Mouse (Mus musculus) heart, adult 18-20 months (tissue): ENCODE results near the gene Msrb2. TPM values are rescaled to one million over a fixed set of nuclear protein-coding genes. Genes with fewer than 3 reads are reported as not detected.

ENCODE experiments used
- DNase-seq, 2 experiments: peaks; one replicate each; pipeline ENCODE4 v3.0.0; 2021 to 2022; ENCODE audit warnings: mixed read lengths in 1 of 2
- long read RNA-seq, 2 experiments: library from polyadenylated mRNA; stranded (forward); transcript quantifications; one replicate each; pipeline ENCODE4 v2.0.0; 2021
- total RNA-seq, 2 experiments: library from RNA; stranded (reverse); gene quantifications; 2 replicates each; pipeline ENCODE4 v1.2.3; 2021

The Msrb2 gene
- total RNA-seq: 10 to 100 TPM; 62.6 to 68.2 TPM
- long read RNA-seq, experiment 1, transcript Msrb2-201 (5 exons, 1,196 nt): major isoform, 87 of 151 reads
- long read RNA-seq, experiment 1, partial matches to known transcripts: 1 of 151 reads
- long read RNA-seq, experiment 1, other reads (novel, unspliced or antisense): 63 of 151 reads
- long read RNA-seq, experiment 2, transcript Msrb2-201 (5 exons, 1,196 nt): major isoform, 57 of 104 reads
- long read RNA-seq, experiment 2, partial matches to known transcripts: 0 of 104 reads
- long read RNA-seq, experiment 2, other reads (novel, unspliced or antisense): 47 of 104 reads

DNA sequence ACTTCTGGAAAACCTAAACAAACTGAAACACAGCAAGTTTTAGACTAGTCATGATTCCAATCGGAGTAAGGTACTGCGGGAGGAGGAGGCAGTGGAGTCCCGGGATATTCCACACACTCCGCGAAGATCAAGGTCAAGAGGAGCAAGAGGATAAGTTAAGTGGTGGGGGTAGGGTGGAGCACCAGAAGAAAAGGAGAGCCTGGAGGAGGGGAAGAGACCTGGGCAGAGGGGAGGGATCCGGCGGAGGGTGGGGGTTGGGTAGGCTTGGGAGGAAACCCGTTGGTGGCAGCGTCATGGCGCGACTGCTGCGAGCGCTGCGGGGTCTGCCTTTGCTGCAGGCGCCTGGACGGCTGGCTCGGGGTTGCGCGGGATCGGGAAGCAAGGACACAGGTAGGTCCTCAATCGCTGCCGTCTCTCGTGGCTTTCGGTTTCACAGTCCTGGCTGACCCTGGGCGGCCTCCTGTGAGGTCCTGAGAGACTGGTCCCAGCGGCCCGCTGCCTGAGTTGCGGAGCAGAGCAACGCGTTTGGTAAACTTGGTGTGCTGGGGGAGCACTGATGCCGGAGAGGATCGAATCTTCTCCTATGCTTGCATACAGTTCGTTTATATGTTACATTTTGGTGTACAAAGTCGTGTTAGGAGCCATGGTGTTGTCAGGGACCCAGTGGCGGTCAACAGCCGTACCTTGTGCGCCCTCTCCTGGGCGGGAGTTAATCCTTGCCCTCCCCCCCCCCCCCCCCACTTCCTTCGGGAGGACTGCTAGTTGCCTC lies at the start of gene Msrb2:
TSS of gene Msrb2 (plus strand) at position 51 of the 769 bp plus-strand sequence.
- peak; percentile 81 to 89 for DNase-seq

DNA sequence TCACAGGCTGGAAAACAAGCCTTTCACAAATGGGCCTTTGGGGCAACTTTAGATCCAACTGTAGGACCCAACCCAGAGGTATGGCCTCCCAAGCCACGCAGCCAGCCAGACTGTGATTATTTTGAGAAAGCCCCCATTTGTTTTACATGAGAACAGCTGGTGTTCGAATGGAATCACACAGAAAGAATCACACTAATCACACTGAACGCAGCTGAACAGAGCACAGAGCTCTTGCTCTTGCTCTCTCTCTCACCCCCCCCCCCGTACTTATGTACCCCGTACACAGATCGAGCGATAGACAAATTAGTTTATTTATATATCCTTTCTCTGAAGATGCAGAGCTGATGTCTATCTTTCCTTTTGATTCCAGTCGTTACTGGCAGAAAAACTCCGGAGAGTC lies 48.8 kb upstream of the Msrb2 start:
- DNase-seq: no peak

DNA sequence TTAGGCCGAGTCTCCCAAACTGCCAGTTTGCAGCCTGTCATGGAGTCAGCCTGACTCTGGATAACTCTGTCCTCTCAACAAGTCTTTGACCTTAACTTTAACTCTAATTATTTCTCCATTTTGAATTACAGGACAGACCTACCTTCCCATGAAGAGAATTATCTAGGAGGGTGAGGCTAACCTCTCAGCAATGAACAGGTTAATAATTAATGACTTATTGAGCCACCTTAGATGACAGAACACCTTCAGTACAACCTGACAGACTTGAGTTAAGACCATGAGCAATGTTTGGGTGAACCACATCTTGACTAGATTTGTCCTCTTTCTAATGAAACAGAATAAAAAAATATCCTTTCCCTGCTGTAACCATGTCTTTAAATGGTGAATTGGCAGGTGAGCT lies 44.9 kb upstream of the Msrb2 start:
- no peak for DNase-seq

DNA sequence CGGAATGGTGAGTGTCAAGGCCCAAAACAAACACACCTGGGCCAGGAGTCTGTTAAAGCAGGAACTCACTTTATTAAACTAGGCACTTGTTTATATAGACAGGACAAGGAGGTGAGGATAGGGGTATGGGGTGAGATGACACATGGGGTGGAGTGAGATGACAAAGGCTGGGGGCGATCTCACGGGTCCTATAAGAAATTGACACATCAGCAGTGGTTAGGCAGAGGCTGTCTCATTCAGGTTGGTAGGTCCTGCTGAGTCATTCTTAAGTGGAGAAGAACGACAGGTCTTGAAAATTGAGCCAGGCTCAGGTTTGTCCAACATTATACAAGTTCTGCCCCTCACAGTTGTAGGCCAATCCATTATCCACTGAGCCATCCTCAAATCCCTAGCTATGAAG lies 43.4 kb upstream of the Msrb2 start:
- DNase-seq: no peak

DNA sequence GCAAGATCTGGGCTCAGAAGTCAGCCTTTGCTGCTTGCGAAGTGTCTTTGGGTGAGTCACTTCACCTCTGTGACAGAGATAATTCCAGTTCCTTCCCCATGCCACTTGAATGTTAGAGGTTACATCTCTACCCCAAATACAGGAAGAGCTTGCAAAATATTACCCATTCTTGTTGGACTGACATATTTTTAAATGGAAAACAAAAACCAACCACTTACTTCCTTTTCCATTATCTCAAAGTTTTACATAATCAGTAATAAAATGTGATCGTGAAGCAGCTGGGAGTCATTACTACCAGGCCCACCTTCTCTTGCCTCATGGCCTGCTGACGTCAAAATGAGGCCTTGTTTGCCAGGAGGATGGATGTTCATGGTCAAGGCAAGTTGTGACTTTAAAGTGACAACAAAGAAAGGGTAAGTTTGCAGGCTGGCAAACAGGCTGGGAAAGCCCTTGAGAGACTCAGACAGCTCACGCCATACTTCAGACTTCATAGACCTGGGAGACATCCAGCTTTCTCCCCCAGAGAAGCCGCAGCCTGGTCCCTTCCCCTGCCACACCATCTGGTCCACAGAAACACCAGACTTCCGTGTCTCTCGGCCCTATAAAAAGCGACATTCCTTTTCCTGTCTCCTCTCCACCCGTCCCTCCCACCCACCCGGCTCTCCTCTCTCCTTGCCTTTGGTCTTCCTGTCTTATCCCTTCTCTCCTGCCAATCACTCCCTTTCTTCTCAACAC lies 27.2 kb upstream of the Msrb2 start:
- peak; percentile 51 to 52 for DNase-seq

DNA sequence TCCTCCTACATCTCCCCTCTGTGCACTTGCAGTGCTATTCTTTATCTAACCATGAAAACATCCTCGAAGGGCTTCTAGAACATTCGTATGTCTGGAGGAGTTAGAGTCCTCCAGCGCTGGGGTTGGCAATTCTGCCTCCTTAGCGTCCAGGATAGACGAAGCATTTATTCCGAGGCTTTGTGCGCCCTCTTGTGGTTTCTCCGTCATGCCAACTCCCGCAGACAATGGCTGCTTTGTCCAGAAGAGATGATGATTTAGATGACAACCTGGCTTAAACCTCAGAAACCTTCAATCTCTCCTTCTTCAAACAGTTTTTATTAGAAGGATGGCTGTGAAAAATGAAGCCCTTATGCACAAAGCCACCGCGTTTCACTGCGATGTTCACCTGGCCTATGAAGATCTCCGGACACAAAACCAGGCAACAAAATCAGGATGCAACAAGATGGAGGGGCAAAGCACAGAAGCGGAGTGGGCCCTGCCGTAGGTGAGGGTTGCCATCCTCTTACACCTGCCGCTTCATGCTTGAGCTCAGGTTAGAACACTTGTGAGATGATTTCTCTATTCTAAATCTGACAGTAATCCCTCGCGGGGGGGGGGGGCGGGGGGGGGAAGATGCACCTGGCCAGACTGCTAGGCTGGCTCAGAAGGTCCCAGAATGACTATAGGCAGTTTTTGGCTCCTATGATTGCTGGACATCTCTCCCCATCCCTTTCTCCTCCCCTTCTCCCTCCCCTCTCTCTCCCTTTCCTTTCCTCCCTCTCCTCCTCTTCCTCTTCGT lies 26.4 kb upstream of the Msrb2 start:
- DNase-seq: peak; percentile 89 to 93

DNA sequence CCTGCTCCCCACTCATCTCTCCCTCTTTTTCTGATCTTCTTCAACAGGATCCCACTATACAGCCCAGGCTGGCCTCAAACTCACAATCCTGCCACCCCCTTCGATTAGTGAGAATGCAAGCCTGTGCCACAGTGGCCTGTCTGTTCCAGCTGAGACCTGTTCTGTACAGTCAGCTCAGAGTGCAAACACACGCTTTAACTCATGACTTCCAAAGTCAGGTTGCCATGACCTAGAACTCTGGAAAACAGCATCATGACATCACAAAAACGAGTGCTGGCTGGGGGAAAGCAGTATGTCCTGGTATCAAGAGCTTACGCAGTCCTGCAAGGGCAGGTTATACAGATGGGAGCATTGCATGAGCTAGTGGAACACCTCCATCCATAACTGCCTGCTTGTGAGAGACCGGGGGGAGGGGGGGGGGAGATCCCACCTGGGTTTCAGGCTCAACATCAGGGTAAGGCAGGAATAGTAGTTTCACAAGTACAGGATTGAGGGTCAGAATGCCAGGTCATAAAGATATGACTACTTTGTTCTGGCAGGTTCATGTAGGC lies 25.8 kb upstream of the Msrb2 start:
- DNase-seq: no peak

DNA sequence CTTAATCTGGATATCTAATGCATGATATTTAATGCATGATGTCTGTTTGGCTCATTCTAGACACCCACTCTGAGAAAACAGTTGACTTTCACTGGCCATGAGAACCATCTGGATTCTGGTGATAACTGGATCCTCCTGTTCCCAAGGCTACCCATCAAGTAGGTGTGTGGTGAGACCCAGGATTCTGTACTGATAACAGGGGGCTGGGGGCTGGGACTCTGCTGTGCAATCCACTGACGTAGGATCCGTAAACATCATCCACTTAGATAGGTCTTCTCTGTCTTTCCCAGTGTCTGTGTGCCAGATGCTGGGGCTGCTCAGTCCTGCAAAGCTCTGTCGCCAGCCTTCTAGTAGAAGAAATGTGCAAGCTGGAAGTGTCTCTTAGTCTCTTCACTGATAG lies 22.8 kb upstream of the Msrb2 start:
- DNase-seq: no peak

DNA sequence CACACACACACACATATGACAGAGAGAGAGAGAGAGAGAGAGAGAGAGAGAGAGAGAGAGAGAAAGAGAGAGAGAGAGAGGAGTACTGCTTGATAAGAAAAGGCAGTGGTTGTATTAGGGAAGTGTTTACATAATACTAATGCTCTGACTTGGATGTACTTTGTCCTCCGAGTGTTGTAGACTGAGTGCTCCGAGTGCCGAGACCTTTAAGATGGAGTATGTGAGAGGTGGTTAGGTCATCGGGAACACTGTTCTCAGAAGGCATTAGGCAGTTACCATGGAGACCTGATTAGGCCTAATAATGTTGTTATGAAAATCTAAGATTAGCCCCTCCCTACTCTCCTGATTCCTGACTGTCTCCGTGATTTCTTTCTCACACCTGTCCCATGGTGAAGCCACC lies 21.1 kb upstream of the Msrb2 start:
- DNase-seq: no peak

DNA sequence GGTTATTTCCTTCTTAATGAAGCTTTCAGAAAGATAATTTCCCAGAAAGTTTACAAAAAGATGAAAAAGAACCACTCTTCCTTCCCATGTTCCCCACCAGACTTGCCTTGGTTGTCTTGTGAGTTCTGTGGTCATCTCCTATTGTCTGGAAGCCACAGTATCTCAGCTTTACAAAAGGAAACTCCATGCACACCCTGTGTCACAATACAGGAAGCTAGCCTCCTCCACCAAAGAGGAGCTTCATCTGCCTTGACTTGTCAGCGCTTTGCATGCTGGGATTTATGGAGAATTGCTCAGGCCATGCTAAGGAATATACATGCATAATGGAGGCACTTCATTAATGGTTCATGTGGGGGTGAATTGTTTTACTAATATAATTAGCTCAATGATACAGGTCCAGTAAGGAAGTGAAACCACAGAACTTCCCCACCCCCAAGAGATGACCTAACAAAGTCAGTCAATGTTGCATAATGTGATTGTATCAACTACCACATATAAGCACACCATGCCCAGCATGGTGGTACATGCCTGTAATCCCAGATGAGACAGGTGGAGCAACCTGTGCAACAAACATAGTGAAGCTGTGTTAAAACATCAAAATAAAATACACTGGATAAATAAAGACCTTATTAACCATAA lies 19.5 kb upstream of the Msrb2 start:
- DNase-seq: peak; percentile 28 to 40

DNA sequence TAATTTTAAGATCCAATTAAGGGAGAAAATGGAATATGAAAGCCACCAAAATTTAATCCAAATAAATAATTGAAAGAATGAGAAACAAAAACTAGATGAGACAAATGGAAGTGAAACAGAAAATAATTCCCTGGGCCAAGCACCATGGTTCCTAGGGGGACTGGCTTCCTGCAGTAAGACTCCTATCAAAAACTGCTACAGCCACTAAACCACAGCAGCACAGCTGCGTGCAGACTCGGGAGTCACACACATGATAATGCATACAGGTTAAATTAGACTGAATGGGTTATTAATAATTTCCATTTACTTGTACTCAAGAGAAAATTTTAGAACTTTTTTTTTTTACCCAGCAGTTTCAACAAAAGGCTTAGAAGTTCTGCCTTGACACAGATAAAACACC lies 18.1 kb upstream of the Msrb2 start:
- no peak for DNase-seq

DNA sequence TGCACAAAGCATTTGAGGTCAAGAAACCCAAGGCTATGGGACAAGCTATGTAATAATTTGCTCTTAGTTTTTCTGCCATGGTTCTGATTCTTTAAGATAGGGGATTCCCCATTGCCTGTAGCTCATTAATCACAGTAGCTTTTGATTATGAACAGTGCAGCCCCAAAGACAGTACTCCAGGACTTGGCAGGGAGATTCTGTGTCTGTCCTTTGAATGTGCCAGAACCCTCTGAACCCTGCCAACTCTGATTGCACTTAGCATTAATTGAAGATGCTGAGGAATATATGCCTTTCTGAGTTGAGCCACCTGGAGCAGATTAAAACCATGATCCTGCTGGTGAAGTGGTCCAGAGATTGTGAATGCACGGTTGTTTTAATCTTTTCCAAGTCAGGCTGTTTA lies 8.4 kb upstream of the Msrb2 start:
- no peak for DNase-seq

DNA sequence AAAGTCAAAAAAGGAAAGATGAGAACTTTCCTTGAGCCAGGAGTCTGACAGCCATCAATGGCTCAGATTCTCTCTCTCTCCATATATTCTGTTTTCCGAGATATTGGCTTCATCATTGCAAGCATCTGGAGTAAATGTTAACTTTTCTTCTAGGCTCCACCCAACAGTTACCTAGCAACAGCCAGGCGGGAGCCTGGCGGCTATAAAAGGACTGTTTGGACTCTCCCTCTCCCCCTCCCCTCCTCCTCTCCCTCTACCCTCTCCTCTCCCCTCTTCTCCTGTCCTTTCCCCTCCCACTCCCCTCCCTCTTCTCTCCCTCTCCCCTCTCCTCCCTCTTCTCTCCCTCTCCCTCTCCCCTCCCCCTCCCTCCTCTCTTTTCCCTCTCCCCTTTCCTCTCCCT lies 4.8 kb upstream of the Msrb2 start:
- DNase-seq: no peak

DNA sequence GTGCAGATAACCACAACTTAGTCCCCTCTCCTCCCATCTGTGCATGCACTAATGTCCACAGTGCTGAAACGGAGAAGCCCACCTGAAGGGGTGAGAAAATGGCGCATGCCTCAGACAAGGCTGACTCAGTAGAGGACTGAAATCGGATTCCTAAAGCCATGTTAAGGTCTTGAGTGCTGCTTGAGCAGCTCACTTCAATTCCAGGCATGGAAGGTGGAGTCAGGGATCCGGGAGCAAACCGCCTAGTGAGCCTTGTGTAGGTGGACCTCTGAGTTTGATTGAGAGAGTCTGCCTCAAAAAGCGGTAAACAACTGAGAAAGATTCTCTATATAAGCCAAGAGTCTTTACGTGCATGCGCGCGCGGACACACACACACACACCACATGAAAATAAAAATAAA lies 4.1 kb upstream of the Msrb2 start:
- DNase-seq: no peak

DNA sequence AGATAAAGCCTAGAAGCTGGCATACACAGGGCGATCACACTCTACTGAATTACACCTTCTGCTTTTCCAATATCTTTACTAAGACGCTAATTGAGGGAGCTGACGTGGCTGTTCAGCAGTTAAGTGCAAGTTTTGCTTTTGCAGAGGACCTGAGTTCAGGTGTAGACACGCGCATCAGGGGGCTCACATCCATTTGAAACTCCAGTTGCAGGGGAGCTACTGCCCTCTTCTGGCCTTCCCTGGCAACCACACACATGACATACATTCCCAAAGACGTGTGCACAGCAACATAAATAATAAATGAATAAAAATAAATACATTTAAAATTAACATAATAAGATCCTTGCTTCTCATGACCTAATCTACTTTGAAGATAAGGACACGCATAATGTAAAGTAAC lies 2.5 kb downstream of the Msrb2 start:
- no peak for DNase-seq

DNA sequence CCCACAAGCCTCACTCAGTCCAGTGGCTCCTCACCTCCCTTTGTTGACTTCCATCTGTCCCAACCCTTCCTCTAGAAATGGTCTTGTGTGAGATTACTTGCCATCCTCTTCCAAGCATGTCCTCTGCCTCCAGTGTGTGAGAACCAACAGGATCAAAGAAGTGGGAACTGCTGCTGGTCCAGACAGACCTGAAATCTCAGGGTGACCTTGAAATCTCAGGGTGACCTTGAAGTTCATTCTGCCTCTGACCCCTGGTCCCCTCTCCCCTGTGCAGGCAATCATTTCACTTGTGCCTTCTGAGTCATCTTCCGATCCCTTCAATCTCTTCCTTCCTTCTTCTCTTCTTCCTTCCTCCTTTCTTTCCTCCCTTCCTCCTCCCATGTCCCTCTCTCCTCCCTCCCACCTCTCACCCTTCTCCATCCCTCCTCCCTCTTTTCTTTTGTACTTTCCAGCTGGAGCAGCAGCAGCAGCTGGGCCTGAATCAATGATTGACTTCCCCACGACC lies 9.3 kb downstream of the Msrb2 start:
- no peak for DNase-seq

DNA sequence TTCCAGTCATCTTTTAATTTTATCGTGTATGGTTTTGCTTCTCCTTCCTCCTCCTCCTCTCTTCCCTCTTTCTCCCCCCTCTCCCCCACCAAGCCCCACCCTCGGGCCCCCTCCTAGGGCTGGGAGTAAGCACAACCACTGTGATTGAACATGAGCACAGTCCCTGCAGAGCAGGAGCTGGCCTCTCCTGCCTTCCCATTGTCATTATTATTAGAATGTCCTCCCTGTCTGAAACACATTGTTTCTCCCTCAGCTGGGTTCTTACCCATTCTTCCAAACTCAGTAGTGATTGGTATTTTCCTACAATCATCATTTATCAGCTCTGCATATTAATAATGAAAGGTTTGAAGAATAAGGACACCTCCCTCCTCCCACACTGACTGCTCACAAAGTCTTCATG lies 9.7 kb downstream of the Msrb2 start:
- DNase-seq: no peak

DNA sequence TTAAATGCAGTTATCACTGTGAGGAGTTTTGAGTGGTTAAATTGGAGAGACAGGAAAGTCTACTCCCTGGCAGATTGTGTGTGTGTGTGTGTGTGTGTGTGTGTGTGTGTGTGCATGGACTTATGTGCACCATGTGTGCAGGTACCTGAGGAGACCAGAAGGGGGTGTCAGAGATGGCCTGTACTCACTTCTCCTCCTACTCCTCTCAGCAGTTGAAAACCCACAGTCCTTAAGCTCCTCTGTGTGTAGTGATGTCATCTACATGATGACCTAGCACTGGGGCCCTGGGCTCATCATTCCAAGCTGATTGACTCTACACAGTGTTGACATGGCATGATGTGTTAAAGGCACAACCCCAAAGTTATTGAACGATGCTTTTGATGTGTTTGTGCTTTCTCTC lies 11.0 kb downstream of the Msrb2 start:
- DNase-seq: no peak

DNA sequence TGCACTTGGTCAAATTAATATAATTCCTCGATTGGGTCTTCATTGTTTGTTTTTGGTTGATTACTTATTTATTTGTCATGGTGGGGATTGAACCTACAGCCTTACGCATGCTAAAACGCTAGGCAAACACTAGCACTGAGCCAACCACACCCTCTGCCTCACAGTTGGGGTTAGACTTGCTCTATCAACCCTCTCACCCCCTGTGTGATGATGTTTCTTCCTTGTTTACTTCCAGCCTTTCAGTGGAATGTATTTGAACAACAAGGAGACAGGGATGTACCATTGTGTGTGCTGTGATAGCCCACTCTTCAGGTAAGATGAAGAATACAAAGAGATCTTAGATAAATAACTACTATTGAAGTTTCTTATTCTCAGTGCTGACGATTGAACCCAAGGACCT lies 11.8 kb downstream of the Msrb2 start:
- no peak for DNase-seq

DNA sequence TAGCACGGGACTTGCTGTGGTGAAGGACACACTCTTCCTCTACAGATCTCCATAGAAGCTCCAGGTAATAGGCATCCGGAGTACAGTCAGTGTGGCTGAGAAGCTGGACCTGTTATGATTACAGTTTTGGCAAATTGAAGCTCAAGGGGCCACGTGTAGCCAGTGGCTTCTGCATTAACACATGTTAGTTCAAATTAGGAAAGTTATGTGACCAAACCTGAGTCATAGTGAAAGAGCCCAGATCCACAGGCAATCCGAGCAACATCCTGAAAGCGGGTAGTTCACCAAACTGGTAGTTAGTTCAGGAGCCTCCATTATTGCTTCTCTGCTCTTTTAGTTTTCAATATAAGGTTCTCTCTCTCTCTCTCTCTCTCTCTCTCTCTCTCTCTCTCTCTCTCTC lies 14.5 kb downstream of the Msrb2 start:
- DNase-seq: no peak

DNA sequence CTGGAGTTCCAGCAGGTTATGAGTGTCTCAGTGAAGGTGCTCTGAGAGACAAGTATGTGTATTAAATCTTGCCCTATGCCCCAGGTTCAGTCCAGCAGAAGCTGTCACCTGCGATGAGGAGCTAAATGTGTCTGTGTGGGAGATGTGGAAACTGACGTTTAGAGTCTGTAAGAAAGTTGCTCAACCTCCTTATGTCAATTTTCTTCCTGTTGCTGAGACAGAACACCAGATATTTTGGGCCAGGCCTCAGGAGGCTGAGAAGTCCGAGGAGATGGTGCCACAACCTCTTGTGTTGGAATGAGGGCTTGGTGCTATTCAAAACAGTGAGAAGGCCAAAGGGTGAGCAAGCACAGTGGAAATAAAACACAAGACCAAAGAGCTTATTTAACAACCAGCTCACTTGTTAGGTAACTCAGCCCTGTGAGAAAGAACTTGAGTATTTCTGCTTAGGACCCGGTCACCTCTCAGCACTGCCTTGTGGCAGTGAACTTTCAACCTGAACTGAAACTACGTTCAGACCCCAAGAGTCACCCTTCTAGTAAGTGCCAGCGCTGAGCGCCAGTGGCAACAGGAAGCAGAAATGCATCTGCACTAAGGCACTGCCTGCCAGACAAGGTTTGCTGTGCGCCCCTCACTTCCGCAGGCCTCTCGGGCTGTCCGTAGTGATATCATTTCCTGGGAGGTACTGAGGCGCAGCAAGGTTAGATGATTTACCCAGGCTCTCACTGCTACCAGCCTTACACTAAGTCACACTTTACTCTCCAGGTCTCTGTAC lies 17.3 kb downstream of the Msrb2 start:
- no peak for DNase-seq
